Mouse (Mus musculus): ENCODE measurements around the gene Klhl25. TPM values are rescaled to one million over a fixed set of nuclear protein-coding genes. Genes with fewer than 3 reads are reported as not detected.
A peak's percentile ranks its signal among the peaks of the same experiment; 100 is the strongest.
"Not testable (repeated sequence)": the region's sequence is repeated elsewhere in the genome, so short reads cannot be mapped to it uniquely, and the experiment has no call there.

The Klhl25 gene
- polyA plus RNA-seq, 1 experiment from 2014 or later: 22.4 TPM

DNA sequence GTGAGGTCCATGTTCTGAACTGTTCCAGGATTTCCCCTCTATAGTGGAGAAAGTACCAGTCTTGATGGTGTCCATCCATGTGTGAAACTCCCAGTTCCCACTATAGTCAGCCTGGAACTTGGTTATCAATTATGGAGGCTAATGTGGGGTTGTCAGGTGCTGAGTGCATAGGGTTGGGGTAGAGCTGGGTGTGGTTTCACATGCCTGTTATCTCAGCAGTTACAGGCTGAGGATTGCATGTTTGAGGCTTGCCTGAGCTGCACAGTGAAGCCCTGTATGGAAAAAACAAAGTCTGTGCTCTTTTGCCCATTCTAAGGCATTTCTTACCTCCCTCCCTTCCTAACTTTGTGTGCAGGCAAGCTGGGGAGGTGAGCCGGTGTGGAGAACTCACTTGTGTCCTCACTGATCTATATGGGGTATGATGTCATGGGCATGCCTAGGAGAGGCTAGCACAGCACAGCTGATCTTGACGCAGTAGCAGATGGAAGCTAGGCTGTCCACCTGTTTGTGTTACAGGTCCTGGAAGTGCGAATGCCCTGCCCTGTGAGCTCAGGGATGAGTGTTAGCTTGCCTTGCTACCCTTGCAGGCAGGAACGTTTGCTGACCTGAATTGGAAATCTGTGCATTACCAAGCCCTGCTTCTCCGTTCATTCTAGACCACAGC is 15.3 kb downstream of the Klhl25 start:
- H3K4me1 ChIP-seq; H3K9me3 ChIP-seq; ATAC-seq (ENCODE audit: low FRiP score, low read depth); H3K9ac ChIP-seq (replicated peaks); H3K4me2 ChIP-seq (replicated peaks); H3K4me3 ChIP-seq; H3K27ac ChIP-seq (replicated peaks); H3K27me3 ChIP-seq: not testable (repeated sequence)
- H3K36me3 ChIP-seq: peaks cover 52% of the 10 kb centered on the region
- over 99% methylated on average over 5 of the region's 5 CpGs for WGBS

DNA sequence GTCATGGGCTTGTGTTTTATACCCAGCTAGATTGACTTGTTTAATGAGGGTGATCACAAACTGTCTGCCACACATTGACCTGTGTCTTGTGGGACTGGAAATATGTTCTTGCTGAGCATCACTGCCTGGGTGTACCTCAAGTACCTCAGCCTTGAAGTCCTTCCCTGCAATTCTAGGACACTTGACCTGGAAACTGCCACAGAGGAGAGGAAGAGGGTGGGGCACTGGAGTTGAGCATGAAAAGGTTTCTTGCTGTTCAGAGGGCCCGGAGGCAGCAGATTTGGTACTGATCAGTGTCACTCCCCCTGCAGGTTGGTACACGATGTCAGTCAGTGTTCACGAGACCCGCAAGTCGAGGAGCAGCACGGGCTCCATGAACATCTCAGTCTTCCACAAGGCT is 16.9 kb downstream of the Klhl25 start:
- WGBS: 94% methylated on average over 6 of the region's 6 CpGs
- H3K36me3 ChIP-seq: peaks cover 57% of the 10 kb centered on the region
- no peak for ATAC-seq (ENCODE audit: low FRiP score, low read depth)
- H3K27ac ChIP-seq (replicated peaks): no peak overlapping the region
- H3K4me2 ChIP-seq (replicated peaks): no peak overlapping the region
- no peak overlapping the region for H3K9ac ChIP-seq (replicated peaks)
- H3K27me3 ChIP-seq: no peaks in the 10 kb centered on the region
- H3K9me3 ChIP-seq: no peaks in the 10 kb centered on the region
- H3K4me3 ChIP-seq: no peak overlapping the region
- no peaks in the 10 kb centered on the region for H3K4me1 ChIP-seq

DNA sequence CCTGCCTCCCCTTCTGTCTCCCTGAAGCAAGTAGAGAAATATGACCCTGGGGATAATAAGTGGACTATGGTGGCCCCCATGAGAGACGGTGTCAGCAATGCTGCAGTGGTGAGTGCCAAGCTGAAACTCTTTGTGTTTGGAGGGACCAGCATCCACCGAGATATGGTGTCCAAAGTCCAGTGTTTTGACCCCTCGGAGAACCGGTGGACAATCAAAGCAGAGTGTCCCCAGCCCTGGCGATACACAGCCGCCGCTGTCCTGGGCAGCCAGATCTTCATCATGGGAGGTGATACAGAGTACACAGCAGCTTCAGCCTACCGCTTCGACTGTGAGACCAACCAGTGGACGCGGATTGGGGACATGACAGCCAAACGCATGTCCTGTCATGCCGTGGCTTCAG is 18.4 kb downstream of the Klhl25 start:
- no peak overlapping the region for H3K4me3 ChIP-seq
- no peaks in the 10 kb centered on the region for H3K4me1 ChIP-seq
- H3K36me3 ChIP-seq: peaks cover 64% of the 10 kb centered on the region
- H3K27ac ChIP-seq (replicated peaks): no peak overlapping the region
- ATAC-seq (ENCODE audit: low FRiP score, low read depth): no peak
- no peak overlapping the region for H3K4me2 ChIP-seq (replicated peaks)
- 94% methylated on average over 13 of the region's 13 CpGs for WGBS
- H3K9me3 ChIP-seq: no peaks in the 10 kb centered on the region
- no peaks in the 10 kb centered on the region for H3K27me3 ChIP-seq
- H3K9ac ChIP-seq (replicated peaks): no peak overlapping the region

DNA sequence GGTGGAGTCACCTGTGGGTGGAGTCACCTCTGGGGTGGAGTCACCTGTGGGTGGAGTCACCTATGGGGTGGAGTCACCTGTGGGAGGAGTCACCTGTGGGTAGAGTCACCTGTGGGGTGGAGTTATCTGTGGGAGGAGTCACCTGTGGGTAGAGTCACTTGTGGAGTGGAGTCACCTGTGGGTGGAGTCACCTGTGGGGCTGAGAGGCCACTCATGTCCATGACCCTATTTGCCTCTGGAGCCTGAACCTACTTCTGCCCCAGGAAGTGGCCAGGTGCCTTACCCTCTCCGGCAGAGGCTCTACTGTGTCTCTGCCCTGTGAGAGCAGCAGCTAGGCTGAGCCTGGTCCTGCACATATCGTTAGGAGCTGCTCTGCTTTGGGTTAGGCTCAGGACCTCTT is 20.6 kb downstream of the Klhl25 start:
- H3K9ac ChIP-seq (replicated peaks): no peak overlapping the region
- H3K36me3 ChIP-seq: peaks cover 77% of the 10 kb centered on the region
- no peak for ATAC-seq (ENCODE audit: low FRiP score, low read depth)
- no peak overlapping the region for H3K4me2 ChIP-seq (replicated peaks)
- WGBS: 88% methylated on average over 2 of the region's 2 CpGs
- H3K27me3 ChIP-seq: no peaks in the 10 kb centered on the region
- no peak overlapping the region for H3K4me3 ChIP-seq
- no peaks in the 10 kb centered on the region for H3K4me1 ChIP-seq
- no peaks in the 10 kb centered on the region for H3K9me3 ChIP-seq
- H3K27ac ChIP-seq (replicated peaks): no peak overlapping the region

DNA sequence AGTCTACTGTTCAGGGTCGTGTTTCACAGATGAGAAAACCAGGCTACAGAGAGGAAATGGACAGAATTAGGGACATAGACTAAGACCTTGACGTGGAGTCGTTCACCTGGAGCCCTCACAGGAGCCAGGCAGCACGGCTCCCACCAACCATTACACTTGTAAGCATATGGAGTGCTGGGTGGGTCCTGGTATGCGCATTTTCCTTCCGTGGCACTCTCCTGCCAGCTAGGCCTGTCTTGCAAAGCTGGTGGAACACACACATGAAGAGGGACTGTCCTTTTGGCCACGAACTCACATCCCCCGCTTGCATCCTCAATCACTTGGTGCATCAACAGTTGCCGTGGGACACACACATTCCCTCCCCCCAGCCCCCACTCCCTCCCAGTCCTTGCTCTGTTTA is 22.4 kb downstream of the Klhl25 start:
- Histone ChIP-seq H3K9me3 (no peaks in the 10 kb centered on the region), H3K27ac (replicated peaks) (no peak overlapping the region), H3K9ac (replicated peaks) (no peak overlapping the region), H3K36me3 (peaks cover 71% of the 10 kb centered on the region), H3K4me3 (no peak overlapping the region), H3K27me3 (no peaks in the 10 kb centered on the region), H3K4me2 (replicated peaks) (no peak overlapping the region), H3K4me1 (no peaks in the 10 kb centered on the region)
- no peak for ATAC-seq (ENCODE audit: low FRiP score, low read depth)
- 78% methylated on average over 9 of the region's 9 CpGs for WGBS

DNA sequence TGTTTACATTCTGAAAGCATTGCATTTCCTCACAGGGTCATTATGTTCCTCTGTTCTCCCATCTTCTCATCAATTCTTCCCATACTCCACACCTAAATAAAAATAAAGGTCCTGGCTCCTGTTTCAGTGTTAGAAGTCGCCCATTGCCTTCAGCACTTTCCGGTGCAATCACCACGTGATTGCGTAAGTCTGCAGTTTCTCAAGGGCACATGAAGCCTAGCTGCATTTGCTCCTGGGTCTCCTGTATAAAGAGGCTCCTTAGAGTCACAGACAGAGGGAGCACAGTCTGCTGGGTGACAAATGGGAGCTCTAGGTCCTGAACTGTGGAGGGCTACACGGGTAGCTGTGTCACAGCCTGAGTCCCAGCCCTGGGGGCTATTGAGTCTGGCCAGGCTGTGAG is 24.1 kb downstream of the Klhl25 start:
- no peak overlapping the region for H3K4me3 ChIP-seq
- peaks cover 54% of the 10 kb centered on the region for H3K36me3 ChIP-seq
- no peak for ATAC-seq (ENCODE audit: low FRiP score, low read depth)
- H3K9me3 ChIP-seq: no peaks in the 10 kb centered on the region
- no peak overlapping the region for H3K9ac ChIP-seq (replicated peaks)
- no peak overlapping the region for H3K27ac ChIP-seq (replicated peaks)
- no peak overlapping the region for H3K4me2 ChIP-seq (replicated peaks)
- 83% methylated on average over 5 of the region's 5 CpGs for WGBS
- no peaks in the 10 kb centered on the region for H3K27me3 ChIP-seq
- no peaks in the 10 kb centered on the region for H3K4me1 ChIP-seq

DNA sequence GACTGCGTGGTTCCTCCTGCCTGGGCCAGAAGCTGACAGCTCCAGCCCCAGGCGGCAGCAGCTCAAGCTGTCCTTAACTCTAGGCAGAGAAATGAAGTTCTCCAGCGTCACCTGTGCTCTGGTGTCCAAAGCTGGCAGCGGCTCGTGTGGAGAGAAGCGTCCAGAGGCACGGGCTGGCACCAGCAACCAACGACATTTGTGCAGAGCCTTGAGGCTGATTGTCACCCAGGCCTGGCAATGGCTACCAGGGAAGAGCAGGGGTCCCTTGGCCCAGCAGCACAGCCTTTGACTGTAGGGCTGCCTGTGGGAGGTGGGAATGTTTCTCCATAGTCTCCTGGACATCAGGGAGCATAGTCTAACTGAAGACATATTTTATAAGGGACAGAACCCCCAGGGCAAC is 24.6 kb downstream of the Klhl25 start:
- no peak overlapping the region for H3K4me3 ChIP-seq
- 87% methylated on average over 8 of the region's 8 CpGs for WGBS
- no peaks in the 10 kb centered on the region for H3K4me1 ChIP-seq
- peaks cover 50% of the 10 kb centered on the region for H3K36me3 ChIP-seq
- H3K27ac ChIP-seq (replicated peaks): no peak overlapping the region
- no peaks in the 10 kb centered on the region for H3K9me3 ChIP-seq
- ATAC-seq (ENCODE audit: low FRiP score, low read depth): no peak
- no peak overlapping the region for H3K9ac ChIP-seq (replicated peaks)
- H3K27me3 ChIP-seq: no peaks in the 10 kb centered on the region
- H3K4me2 ChIP-seq (replicated peaks): no peak overlapping the region

DNA sequence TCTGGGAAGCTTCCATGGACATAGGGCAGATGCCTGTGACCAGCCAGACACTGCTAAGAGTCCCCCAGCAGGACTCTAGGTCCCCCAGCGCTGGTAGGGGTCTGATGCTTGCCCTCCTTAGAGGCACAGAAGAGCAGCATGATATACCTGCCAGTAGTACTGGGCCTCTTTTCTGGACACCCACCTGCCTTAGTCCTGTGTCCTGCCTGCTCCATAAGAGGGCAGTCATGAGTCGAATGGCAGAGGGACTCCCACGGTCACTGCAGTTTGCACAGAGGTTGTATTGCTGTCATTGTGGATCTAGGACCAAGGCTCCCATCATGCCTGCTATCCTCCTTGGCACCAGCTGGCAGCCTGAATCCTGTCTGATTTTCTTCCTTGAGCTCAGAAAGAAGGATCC is 25.1 kb downstream of the Klhl25 start:
- no peak overlapping the region for H3K4me3 ChIP-seq
- no peak overlapping the region for H3K4me2 ChIP-seq (replicated peaks)
- peaks cover 48% of the 10 kb centered on the region for H3K36me3 ChIP-seq
- H3K27ac ChIP-seq (replicated peaks): no peak overlapping the region
- WGBS: 78% methylated on average over 3 of the region's 3 CpGs
- ATAC-seq (ENCODE audit: low FRiP score, low read depth): no peak
- H3K9ac ChIP-seq (replicated peaks): no peak overlapping the region
- H3K9me3 ChIP-seq: no peaks in the 10 kb centered on the region
- no peaks in the 10 kb centered on the region for H3K27me3 ChIP-seq
- no peaks in the 10 kb centered on the region for H3K4me1 ChIP-seq

DNA sequence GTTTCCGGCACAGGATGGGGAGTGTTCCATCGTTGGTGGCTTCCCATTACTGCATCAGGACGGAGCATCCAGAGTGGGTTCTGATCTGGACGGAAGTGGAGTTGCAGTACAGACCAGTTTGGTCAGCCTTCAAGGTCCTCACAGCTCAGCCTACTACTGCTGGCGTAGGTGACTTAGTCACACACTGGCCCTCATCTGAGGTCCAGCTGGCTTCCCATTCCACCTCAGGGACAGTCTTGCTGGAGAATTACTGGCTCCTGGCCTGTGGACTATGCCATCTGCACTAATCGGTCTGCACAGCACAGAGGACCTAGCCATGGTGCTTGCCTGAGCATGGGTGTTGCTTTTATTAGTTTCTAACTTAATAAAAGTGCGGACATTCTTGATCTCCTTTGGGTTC is 25.6 kb downstream of the Klhl25 start:
- ATAC-seq (ENCODE audit: low FRiP score, low read depth): no peak
- no peak overlapping the region for H3K27ac ChIP-seq (replicated peaks)
- H3K4me2 ChIP-seq (replicated peaks): no peak overlapping the region
- no peaks in the 10 kb centered on the region for H3K4me1 ChIP-seq
- H3K9me3 ChIP-seq: no peaks in the 10 kb centered on the region
- no peaks in the 10 kb centered on the region for H3K27me3 ChIP-seq
- no peak overlapping the region for H3K4me3 ChIP-seq
- H3K36me3 ChIP-seq: peaks cover 43% of the 10 kb centered on the region
- 95% methylated on average over 7 of the region's 7 CpGs for WGBS
- no peak overlapping the region for H3K9ac ChIP-seq (replicated peaks)

DNA sequence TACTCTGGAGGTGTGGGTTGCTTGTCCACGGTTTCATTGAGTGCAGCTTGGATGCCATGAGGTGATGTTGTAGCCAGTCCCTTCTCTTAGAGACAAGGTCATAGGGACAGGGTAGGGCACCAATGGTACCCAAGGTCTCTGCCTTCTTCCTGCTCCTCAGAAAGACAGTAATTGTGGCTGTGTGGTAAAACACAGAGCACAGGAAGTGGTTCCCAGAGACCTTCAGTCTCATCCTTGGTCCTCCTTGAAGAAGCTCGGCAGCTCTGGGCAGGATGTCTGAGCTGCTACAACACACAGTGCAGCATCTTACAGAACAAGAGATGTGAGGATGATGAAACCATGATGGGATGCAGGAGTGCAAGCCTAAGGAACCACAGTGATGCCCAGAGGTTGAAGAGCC is 31.3 kb downstream of the Klhl25 start:
- H3K9ac ChIP-seq (replicated peaks); H3K36me3 ChIP-seq; ATAC-seq (ENCODE audit: low FRiP score, low read depth); H3K4me1 ChIP-seq; H3K4me2 ChIP-seq (replicated peaks); H3K27ac ChIP-seq (replicated peaks); H3K9me3 ChIP-seq; H3K4me3 ChIP-seq; H3K27me3 ChIP-seq: not testable (repeated sequence)
- 93% methylated on average over 2 of the region's 2 CpGs for WGBS

DNA sequence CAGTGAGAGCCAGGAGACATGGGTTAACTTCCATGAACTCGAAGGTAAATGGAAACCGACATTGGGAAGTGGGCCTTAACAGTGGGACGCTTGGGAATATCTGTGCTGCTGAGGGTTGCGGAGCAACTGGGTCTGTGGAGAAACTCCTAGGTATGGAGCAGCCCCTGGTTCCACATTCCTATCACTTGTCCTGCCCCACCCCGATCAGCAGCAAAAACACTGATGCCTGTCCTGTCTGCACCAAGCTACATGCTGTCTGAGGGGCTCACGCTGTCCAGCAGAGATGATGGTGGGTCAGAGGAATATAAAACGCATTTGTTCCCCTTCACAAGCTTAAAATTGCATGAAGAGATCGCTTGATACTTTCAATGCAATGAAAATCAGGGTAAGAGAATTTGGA is 32.1 kb downstream of the Klhl25 start:
- H3K4me1 ChIP-seq: peaks cover 5% of the 10 kb centered on the region
- no peak overlapping the region for H3K4me3 ChIP-seq
- no peak overlapping the region for H3K9ac ChIP-seq (replicated peaks)
- H3K27ac ChIP-seq (replicated peaks): peak overlapping the region; percentile 54; the same call in 1 of the 2 replicates
- no peaks in the 10 kb centered on the region for H3K9me3 ChIP-seq
- no peaks in the 10 kb centered on the region for H3K36me3 ChIP-seq
- WGBS: 71% methylated on average over 8 of the region's 8 CpGs
- peak; percentile 39 for ATAC-seq (ENCODE audit: low FRiP score, low read depth)
- H3K27me3 ChIP-seq: no peaks in the 10 kb centered on the region
- H3K4me2 ChIP-seq (replicated peaks): 0 out of 2 replicates have a peak overlapping the region, but pooled peaks have one; percentile 21

DNA sequence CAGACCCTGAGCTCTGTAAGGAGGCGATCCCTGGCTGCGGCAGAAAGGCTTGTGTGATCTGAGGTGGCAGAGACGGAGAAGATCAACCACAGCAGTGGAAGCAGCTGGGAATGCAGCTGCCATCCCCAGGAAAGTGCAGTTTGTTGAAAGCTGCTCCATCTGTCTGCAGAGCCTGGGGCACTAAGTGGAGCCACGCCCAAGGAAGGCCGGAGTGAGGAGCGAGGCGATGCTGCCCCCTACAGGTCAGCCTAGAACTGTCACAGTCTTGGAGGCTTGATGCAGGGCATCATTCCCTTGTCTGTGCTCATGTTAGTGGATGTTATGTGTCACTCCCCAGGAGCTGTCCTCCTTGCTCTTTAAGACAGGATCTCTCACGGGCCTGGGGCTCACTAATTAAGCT is 32.5 kb downstream of the Klhl25 start:
- ATAC-seq (ENCODE audit: low FRiP score, low read depth): peak; percentile 91
- Histone ChIP-seq H3K36me3 (no peaks in the 10 kb centered on the region), H3K4me3 (no peak overlapping the region), H3K9me3 (no peaks in the 10 kb centered on the region), H3K4me1 (peaks cover 5% of the 10 kb centered on the region), H3K27ac (replicated peaks) (peak overlapping the region; percentile 54; the same call in 1 of the 2 replicates), H3K27me3 (no peaks in the 10 kb centered on the region), H3K4me2 (replicated peaks) (0 out of 2 replicates have a peak overlapping the region, but pooled peaks have one; percentile 21), H3K9ac (replicated peaks) (no peak overlapping the region)
- WGBS: 5% methylated on average over 8 of the region's 8 CpGs

DNA sequence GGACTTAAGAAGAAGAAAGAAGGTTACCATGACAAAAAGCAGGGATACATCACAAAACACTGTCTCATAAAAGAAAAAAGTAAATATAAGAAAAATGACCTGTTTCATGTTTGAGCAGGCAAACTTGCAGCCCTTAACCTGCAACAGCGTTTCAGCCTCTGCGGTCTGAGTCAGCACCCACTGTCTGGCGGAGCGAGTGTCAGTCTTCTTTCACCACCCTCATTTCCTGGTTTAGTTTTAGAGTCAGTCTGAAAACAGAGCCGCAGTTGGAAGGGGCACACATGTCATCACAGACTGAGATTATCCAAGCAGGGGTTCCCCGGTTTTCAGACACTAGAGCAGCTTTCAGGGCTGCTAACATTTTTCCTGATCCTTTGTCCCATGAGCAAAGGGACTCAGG is 33.3 kb downstream of the Klhl25 start:
- no peaks in the 10 kb centered on the region for H3K27me3 ChIP-seq
- H3K4me2 ChIP-seq (replicated peaks): no peak overlapping the region
- H3K9me3 ChIP-seq: no peaks in the 10 kb centered on the region
- no peak overlapping the region for H3K4me3 ChIP-seq
- no peak for ATAC-seq (ENCODE audit: low FRiP score, low read depth)
- H3K36me3 ChIP-seq: no peaks in the 10 kb centered on the region
- no peak overlapping the region for H3K27ac ChIP-seq (replicated peaks)
- WGBS: 74% methylated on average over 6 of the region's 6 CpGs
- H3K9ac ChIP-seq (replicated peaks): no peak overlapping the region
- peaks cover 5% of the 10 kb centered on the region for H3K4me1 ChIP-seq
